Mouse (Mus musculus) mouse trophoblast stem cell (cell line): ENCODE data around the gene Frrs1l.

Experiments
- in situ Hi-C, 2 experiments: fragments of 300-500 bp; cut with MseI, MboI; formaldehyde crosslinking; loops; 2 replicates in 1 of 2; 3 replicates in 1 of 2; pipeline ENCODE4 v1.15.1; 2025

Gene Frrs1l

GRCm38 (mm10) chr4:56989431-56990214 is 568 bp downstream of the Frrs1l start:
- in situ Hi-C loops = no loop called here

- in situ Hi-C loops = no loop called here
Observed at GRCm38 (mm10) chr4:56965586-56966179, 24.5 kb downstream of the Frrs1l start.

GRCm38 (mm10) chr4:56963687-56964086 is 26.5 kb downstream of the Frrs1l start:
- in situ Hi-C loops = no loop called here

- in situ Hi-C loops = no loop called here
Observed at GRCm38 (mm10) chr4:56961320-56961925, 28.8 kb downstream of the Frrs1l start.

GRCm38 (mm10) chr4:56957518-56957917 is 32.7 kb downstream of the Frrs1l start:
- in situ Hi-C loops = no loop called here

- in situ Hi-C loops = no loop called here
Observed at GRCm38 (mm10) chr4:56953235-56953634, 37.0 kb downstream of the Frrs1l start.

- in situ Hi-C loops = no loop called here
Observed at GRCm38 (mm10) chr4:56951701-56952100, 38.5 kb downstream of the Frrs1l start.

GRCm38 (mm10) chr4:56949494-56949893 is 40.7 kb downstream of the Frrs1l start:
- in situ Hi-C loops = no loop called here

GRCm38 (mm10) chr4:56946641-56947640 is 43.2 kb downstream of the Frrs1l start, which contains the start of gene Tmem245:
TSS of gene Tmem245 (minus strand) at chr4:56947437.
- in situ Hi-C loops = no loop called here

GRCm38 (mm10) chr4:56946180-56946579 is 44.0 kb downstream of the Frrs1l start:
- in situ Hi-C loops = no loop called here

- in situ Hi-C loops = no loop called here
Observed at GRCm38 (mm10) chr4:56944286-56944685, 45.9 kb downstream of the Frrs1l start.

- in situ Hi-C loops = no loop called here
Observed at GRCm38 (mm10) chr4:56943258-56943657, 46.9 kb downstream of the Frrs1l start.

- in situ Hi-C loops = no loop called here
Observed at GRCm38 (mm10) chr4:56942567-56942966, 47.6 kb downstream of the Frrs1l start.

GRCm38 (mm10) chr4:56941481-56941880 is 48.7 kb downstream of the Frrs1l start:
- in situ Hi-C loops = no loop called here

GRCm38 (mm10) chr4:56937136-56937535 is 53.1 kb downstream of the Frrs1l start:
- in situ Hi-C loops = no loop called here

GRCm38 (mm10) chr4:56935327-56935726 is 54.9 kb downstream of the Frrs1l start:
- in situ Hi-C loops = no loop called here

GRCm38 (mm10) chr4:56933154-56933553 is 57.0 kb downstream of the Frrs1l start:
- in situ Hi-C loops = no loop called here

- in situ Hi-C loops = no loop called here
Observed at GRCm38 (mm10) chr4:56932096-56932495, 58.1 kb downstream of the Frrs1l start.

GRCm38 (mm10) chr4:56930312-56930711 is 59.9 kb downstream of the Frrs1l start:
- in situ Hi-C loops = no loop called here

GRCm38 (mm10) chr4:56926971-56927370 is 63.2 kb downstream of the Frrs1l start:
- in situ Hi-C loops = no loop called here

GRCm38 (mm10) chr4:56922229-56922628 is 68.0 kb downstream of the Frrs1l start:
- in situ Hi-C loops = no loop called here
